Mouse (Mus musculus): Measurements from ENCODE around the gene Tomm7.
A peak's percentile ranks its signal among the peaks of the same experiment; 100 is the strongest.
"Not testable (repeated sequence)": the region's sequence is repeated elsewhere in the genome, so short reads cannot be mapped to it uniquely, and the experiment has no call there.

The Tomm7 gene

GRCm38 (mm10) chr5:23852916-23853315 is 9.0 kb upstream of the Tomm7 start:
- DNase-seq (ENCODE audit: low read depth, low spot score): not testable (repeated sequence)

- DNase-seq (ENCODE audit: low read depth, low spot score): not testable (repeated sequence)
Observed at GRCm38 (mm10) chr5:23851160-23851555, 7.2 kb upstream of the Tomm7 start.

DNA sequence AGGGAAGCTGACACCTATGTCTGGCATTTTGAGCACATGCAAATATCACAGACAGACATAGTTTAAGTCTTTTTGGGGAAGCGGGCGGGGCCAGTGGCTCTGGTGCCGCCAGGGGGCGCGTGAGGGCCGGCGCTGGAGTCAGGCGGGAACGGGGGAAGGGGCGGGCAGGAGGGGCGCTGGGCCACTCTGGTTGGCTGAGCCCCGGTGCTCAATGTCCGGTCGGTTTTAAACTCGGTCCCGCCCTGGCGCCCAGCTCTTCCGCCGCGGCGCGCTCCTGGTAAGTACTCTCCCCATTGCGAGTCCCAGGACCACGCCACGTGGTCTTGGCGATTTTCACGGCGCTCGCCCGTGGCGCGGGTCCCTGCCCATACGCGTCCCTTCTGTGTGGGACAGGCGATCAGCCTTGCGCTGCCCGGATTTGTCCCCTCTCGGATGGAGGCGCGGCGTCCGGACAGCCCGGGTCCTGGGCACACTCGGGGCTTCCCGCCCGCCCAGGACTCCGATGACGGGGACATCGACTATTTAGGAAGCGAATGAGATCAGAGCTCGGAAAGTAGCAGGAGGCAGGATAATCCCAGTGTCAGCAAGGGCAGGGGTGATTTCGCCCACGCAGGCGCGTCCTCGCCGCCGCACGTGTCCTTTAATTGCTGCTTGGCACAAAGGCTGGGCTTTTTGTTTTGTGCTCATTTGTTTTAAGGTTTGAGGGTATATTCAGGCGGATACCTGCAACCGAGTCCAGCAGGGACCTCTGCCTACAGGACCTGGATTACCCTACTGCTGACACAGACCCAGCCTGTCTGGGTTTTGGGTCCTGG is 6.6 kb upstream of the Tomm7 start:
- no peak for DNase-seq (ENCODE audit: low read depth, low spot score)

DNA sequence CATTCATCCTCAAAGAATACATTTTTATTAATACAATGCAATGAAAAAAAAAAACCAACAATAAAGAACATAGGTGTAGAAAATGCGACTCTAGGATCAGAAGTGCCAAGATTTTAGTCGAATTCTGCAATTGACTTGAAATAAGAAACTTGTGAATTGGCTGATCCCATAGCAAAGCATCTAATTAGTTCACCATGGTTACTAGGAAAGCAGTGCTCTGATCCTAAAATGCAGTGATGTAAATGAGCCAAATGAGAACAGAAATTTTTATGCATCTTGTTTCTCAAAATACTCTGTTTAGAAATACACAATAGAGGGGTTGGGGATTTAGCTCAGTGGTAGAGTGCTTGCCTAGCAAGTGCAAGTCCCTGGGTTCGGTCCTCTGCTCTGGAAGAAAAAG is 1.2 kb upstream of the Tomm7 start:
- DNase-seq (ENCODE audit: low read depth, low spot score): no peak

DNA sequence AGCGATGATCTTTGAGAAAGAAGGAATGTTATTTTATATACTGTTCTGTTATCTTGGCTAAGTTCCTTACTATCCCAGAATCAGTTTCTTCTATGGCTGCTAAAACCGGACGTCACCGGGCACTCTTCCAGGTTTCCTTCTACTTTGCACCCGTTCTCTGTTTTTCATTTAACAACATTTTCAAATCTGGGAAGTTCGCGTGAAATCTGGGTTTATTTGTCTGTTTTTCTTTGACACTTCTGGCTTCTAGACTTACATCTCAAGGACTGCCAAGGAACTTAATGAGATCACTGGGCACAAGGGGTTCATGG is 525 bp upstream of the Tomm7 start:
- DNase-seq (ENCODE audit: low read depth, low spot score): no peak

GRCm38 (mm10) chr5:23838158-23838557 is 5.8 kb downstream of the Tomm7 start:
- no peak for DNase-seq (ENCODE audit: low read depth, low spot score)

GRCm38 (mm10) chr5:23835691-23836090 is 8.3 kb downstream of the Tomm7 start:
- not testable (repeated sequence) for DNase-seq (ENCODE audit: low read depth, low spot score)

DNA sequence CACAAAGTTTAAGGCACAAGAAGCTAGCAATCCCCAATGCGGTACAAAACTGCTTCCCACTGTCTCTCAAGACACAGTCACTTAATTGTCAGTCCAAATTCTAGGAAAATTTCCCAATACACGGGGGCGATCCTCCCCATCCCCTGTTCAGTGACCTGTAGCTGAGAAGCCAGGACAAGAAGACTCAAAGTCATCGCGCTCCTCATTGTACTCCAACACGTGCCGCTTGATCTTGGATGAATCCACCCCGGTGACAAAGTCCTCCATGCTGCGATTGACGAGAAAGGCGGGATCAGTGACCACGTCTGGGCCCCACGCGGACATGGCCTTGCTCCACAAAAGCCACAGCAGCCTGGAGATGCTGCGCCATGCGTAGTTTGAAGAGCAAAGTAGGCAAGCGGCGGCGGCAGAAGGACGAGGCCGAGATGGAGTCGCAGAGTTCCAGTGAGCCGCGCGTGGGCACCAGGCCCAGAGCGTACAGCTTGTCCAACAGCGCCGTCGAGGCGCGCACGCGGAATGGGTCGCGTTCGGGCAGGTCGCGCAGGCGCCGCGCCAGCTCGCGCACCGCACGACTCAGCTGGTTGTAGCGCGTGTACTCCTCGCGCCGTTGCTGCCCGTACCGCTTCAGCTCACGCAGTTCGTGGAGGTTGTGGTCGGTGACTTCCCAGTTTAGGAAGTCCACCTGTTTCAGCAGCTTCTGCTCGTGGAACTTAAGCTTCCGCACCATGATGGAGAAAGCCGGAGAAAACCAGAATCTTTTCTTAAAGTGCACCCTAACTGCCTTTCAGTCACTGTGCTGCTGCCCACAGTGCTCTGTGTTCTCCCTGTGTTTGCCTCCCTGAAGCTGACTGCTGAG is 12.8 kb downstream of the Tomm7 start:
- DNase-seq (ENCODE audit: low read depth, low spot score): no peak

- DNase-seq (ENCODE audit: low read depth, low spot score): peak; percentile 62
Observed at GRCm38 (mm10) chr5:23826321-23827004, 17.5 kb downstream of the Tomm7 start.

- DNase-seq (ENCODE audit: low read depth, low spot score): no peak
Observed at GRCm38 (mm10) chr5:23824171-23824733, 19.7 kb downstream of the Tomm7 start.

GRCm38 (mm10) chr5:23822306-23822705 is 21.7 kb downstream of the Tomm7 start:
- DNase-seq (ENCODE audit: low read depth, low spot score): no peak

GRCm38 (mm10) chr5:23816681-23817080 is 27.3 kb downstream of the Tomm7 start:
- no peak for DNase-seq (ENCODE audit: low read depth, low spot score)

DNA sequence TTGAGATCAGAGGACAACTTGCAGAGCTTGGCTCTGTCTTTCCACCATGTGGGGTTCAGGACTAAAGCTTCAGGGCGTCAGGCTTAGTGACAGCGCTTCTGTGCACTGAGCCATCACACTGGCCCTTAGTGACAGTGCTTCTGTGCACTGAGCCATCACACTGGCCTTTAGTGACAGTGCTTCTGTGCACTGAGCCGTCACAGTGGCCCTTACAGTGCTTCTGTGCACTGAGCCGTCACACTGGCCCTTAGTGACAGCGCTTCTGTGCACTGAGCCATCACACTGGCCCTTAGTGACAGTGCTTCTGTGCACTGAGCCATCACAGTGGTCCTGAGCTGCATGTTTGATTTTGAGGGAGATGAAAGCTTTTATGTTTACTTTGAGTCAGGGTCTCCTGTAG is 29.1 kb downstream of the Tomm7 start:
- no peak for DNase-seq (ENCODE audit: low read depth, low spot score)

GRCm38 (mm10) chr5:23792726-23793125 is 51.2 kb downstream of the Tomm7 start:
- DNase-seq (ENCODE audit: low read depth, low spot score): no peak

- no peak for DNase-seq (ENCODE audit: low read depth, low spot score)
Observed at GRCm38 (mm10) chr5:23789078-23789612, 54.8 kb downstream of the Tomm7 start.

All from WW6 (cell line).